Mouse (Mus musculus): ENCODE results near the gene Wnt10b.
"Not testable (repeated sequence)": the region's sequence is repeated elsewhere in the genome, so short reads cannot be mapped to it uniquely, and the experiment has no call there.

The Wnt10b gene

GRCm38 (mm10) chr15:98772511-98773211 is 5.3 kb downstream of the Wnt10b start:
- no peak for DNase-seq (ENCODE audit: low read depth, low spot score)

DNA sequence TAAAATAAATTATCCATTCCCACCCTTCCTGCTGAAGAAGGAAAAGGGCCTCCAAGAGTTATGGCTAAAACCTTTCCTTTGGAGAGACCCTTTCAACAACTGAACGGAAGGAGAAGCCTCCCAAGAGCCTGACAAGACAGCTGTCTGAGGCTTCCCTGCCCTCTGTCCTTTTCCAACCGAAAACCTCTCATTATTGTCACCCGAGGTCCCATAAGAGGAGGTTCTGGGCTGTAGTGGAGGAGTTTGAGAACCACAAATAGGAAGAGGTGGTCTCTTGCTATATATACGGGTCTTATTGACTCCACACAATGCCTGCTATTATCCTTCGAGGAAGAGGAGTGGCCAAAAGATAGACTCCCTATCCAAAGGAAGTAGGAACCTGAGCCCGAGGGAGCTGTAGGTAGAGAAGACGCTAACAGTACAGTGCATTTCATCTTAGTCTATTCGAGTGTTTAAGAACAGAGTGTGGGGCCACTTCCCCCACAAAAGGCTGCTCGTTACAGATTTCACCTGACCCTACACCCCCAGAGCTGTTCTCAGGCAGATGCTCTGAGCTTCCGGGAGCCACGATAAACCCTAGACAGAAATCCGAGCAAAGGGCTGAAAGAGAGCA is 6.0 kb downstream of the Wnt10b start:
- no peak for DNase-seq (ENCODE audit: low read depth, low spot score)

- DNase-seq (ENCODE audit: low read depth, low spot score): no peak
Observed at GRCm38 (mm10) chr15:98768259-98768658, 9.7 kb downstream of the Wnt10b start.

GRCm38 (mm10) chr15:98765929-98766328 is 12.0 kb downstream of the Wnt10b start:
- DNase-seq (ENCODE audit: low read depth, low spot score): no peak

DNA sequence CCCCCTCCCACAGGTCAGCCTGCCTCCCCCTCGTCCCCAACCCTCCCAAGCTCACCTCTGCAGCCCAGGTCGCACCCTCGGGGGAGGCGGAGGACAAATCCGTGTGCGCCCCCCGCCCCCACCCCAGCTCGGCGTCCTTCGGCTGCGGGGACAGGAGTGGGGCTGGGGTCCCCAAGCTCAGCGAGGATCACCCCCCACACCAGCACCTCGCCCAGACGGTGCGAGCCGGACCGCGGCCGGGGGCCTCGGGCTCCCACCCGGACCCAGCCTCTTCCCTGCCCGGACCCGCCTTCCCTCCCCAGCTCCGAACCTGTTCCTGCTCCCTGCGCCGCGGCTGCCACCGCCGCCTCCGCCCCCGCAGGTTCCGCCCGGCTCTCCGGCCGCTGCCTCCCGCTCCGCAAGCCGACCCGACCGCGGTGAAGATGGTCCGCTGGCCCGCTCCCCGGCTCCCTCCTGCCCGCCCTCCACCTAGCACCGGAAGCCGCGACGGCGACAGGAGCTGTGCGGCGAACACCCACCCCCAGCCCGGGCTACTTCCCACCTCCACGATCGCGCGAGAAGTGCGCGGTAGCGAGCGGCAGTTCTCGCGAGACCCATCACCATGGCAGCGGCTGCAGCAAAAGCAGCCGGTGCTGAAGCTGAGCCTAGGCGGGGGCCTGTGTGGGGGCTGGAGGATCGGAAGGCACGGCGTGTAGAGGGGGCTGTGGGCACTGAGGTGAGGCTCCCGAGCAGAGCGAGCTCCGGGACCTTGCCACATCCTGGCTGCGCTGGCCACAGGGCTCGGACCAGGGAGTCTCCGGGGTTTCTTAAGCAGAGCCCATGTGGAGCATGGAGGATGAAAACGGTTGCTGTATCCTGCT is 15.1 kb downstream of the Wnt10b start, which contains the start of gene Arf3:
Gene Arf3 (minus strand): TSS at position 545 of the 860 bp plus-strand sequence.
- DNase-seq (ENCODE audit: low read depth, low spot score): peak; percentile 80

DNA sequence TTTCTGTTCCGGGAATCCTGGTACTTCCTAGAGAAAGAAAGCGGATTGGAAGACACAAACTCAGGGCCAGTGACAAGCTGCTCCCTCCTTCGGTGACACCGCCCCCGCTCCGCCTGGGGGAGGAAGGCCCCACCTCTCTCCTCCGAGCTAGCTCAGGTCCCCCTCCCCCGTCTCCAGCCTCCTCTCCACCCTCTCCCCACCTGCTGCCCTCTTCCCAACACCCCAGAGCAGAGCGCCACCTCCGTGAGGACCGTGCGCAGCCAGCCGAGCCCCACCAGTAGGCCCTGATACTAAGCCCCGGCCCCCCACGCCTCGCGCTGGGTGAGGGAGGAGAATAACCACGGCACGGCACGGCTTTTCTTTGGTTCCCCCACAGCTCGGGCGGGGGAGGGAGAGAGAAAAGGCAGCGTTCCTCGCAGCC is 15.7 kb downstream of the Wnt10b start:
- peak; percentile 16 for DNase-seq (ENCODE audit: low read depth, low spot score)

DNA sequence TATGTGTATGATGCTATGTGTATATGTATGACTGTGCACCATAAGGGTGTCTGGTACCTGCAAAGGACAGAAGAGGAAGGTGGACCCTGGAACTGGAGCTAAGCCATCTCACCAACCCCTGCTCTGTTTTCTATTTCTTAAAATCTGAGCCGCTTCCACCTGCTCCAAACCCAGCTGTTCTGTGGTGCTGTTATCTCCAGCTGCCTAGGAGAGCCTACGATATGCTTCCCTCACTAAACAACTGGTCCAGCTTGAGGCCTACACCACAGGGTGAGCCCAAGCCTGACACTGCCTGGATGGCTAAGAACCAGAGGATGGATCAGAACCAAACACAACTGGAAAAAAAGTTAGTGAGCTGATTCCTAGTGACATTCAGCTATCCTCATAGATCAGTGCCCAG is 23.8 kb downstream of the Wnt10b start:
- DNase-seq (ENCODE audit: low read depth, low spot score): no peak

DNA sequence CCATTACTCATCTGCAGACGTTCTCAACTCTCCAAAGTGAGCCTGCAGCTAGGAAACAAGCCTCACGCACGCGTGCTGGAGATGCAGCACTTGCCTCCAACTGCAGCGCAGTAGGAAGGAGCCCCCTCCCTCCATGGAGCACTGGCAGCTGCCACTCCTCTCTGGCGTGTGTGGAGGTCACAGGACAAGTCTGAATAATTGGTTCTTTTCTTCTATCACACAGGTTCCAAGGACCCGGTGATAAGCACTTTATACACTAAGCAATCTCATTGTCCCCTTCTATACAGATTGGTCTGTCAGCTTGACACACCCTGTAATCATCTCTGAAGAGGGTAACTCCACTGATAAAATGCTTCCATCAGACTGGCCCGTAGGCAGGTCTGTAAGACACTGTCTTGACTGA is 24.9 kb downstream of the Wnt10b start:
- DNase-seq (ENCODE audit: low read depth, low spot score): no peak

DNA sequence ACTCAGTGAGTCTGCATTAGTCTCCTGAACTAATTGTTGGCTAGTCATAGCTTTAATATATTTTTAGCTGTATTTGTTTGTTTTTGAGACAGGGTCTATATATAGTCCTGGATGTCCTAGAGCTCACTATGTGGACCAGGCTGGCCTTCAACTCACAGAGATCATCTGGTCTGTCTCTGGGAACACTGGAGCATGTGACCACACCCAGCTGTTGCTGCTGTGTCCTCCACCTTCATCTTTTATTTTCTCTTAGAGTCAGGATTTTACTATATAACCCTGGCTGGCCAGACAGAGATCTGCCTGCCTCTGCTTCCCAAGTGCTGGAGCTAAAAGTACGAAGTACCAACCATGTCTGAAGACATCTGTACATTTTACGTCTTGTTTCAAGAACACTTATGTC is 28.9 kb downstream of the Wnt10b start:
- DNase-seq (ENCODE audit: low read depth, low spot score): no peak

DNA sequence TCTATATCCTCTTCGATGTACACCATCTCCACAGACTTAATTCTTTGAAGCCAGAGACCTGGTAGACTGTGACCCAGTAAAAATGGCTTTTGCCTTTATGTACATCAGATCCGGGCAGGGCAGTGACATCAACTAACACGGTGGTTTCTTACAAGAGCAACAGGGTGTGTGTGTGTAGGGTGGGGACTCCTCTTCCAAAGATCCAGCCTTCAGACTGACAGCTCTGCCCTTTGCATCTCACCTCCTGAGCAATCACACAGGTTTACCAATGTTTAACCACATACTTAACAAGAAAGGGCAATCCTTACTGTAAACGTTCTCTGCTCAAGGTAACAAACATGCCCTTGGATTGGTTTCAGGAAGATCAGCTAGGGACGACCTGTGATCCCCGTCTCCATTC is 30.7 kb downstream of the Wnt10b start:
- no peak for DNase-seq (ENCODE audit: low read depth, low spot score)

DNA sequence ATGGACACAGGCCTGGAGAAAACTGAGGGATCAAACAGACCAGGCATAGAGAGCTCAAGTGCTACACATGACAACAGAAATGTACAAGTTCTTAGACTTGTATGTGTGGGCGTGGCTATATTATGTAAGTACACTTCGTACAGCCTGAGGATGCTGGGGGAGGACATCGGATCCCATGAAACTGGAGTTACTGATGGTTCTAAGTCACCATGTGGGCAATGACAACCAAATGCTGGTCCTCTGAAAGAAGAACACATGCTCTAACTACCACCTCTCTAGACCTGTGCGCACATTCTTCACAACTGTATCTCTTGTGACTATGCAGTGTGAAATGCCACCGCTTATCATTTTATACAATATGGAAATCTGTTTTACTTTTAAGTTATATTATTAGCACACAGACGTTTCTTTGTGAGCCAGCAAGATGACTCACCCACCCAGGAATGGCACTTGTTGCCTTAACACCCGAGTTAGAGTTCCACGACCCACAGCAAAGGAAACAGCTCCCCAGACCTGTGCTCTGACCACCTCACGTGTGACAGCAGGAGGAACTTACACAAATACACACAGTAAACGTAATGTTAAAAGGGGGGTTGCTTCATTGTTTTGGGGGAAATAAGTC is 31.5 kb downstream of the Wnt10b start:
- DNase-seq (ENCODE audit: low read depth, low spot score): no peak

GRCm38 (mm10) chr15:98743863-98744262 is 34.1 kb downstream of the Wnt10b start:
- DNase-seq (ENCODE audit: low read depth, low spot score): not testable (repeated sequence)

DNA sequence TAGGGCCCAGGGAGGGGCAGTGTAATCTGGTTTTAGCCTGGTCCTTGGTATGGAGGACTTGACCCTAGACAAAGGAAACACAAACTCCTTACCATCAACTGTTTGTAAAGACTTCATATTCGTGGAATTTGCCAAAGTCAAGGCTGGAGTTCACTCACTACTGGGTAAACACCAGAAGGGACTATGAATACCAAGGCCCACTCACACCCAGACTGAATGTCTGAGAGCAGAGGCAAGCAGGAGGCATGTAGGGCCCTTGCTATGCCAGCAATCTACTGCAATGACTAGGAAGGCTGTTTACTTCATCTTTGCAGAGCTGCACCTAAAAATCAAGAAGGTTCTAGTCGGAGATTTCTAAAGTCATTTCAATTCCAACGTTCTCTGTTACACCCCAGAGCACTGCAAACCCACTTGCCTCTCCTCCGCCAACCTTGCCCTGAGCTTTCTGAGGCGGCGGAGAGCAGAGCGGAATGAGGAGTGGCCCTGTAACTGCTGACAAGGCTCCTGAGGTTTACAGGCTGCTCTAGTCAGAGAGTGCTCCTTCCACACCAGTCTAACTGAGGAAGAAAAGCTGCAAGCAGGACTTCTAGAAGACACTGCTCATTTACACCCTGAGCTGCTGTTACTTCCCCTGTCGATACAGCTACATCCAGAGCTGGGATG is 35.1 kb downstream of the Wnt10b start:
- no peak for DNase-seq (ENCODE audit: low read depth, low spot score)

DNA sequence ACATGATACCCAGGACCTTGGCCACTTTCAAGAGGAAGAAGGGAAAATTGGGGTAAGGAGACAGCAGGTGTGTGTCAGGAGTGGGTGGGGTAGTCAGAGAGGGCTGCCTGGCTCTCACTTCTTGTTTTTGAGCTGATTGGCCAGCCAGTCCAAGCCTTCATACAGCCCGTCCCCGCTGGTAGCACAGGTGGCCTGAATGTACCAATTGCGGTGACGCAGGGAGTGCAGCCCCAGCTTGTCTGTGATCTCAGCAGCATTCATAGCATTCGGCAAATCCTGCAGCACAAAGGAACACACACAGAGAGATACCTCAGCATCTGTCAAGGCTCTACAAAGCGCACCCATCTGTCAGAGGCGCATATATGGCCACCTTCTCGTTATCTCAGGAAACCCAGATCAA is 37.7 kb downstream of the Wnt10b start:
- no peak for DNase-seq (ENCODE audit: low read depth, low spot score)

GRCm38 (mm10) chr15:98738796-98739195 is 39.2 kb downstream of the Wnt10b start:
- no peak for DNase-seq (ENCODE audit: low read depth, low spot score)

DNA sequence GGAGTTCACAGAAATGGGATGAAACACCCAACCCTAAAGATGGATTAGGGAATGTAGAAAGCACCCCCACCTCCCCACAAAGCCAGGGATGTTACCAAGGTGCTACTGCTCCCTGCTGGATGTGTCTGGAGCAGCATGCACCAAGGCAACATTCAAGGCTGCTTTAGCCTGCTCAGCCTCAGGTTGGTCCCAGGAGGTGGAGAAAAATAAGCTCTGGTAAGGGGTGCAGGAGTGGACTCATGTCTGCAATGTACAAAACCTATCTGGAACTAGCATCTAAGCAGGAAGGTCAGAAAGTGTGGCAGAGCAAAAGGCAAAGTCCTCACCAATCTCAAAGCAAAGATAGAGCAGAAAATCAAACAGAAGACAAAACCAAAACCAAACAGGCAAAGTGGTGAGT is 40.1 kb downstream of the Wnt10b start:
- no peak for DNase-seq (ENCODE audit: low read depth, low spot score)

DNA sequence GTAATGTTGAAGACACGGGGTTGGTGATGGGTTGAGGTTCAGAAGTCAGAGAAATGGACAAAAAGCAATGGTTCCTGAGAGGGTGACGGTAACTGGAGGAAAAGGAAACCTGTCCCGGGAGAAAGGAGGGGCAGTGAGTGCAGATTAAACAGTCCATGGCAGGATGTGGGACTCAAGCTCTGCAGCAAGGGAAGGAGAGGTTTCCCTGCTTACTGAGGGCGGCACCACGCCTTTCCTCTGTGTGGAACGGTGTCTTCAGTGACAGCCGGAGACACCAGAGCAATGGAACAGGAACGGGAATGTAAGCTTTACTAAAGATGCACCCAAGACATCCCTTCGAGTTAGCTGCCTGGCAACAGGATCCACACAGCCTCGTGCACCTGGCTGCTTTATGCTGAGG is 41.4 kb downstream of the Wnt10b start:
- no peak for DNase-seq (ENCODE audit: low read depth, low spot score)

DNA sequence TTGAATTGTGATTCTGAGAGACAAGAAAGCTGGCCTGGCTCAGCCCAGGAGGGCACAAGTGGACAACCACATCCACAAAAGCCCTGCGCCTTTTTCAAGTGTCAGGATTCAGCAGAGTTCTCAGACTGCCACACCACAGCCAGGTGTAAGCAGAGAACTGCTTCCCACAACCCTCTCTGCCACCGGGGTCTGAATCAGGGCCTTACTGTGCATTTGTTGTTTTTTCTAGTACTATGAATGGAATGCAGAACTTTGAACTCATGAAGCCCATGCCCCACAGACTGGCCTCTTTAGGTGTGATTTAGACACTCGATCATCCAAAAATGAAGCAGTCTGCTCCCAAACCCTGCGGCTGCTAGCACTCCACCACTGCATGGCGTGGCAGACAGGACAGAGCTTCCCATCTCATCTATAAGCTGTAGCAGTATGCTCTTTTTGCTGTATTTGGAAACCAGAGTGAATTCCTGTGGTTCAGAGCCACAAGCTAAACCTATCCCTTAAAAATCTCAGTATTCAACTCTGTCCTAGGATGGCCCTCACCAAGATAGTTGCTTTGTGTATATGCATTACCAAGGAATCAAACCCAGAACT is 43.9 kb downstream of the Wnt10b start:
- no peak for DNase-seq (ENCODE audit: low read depth, low spot score)

DNA sequence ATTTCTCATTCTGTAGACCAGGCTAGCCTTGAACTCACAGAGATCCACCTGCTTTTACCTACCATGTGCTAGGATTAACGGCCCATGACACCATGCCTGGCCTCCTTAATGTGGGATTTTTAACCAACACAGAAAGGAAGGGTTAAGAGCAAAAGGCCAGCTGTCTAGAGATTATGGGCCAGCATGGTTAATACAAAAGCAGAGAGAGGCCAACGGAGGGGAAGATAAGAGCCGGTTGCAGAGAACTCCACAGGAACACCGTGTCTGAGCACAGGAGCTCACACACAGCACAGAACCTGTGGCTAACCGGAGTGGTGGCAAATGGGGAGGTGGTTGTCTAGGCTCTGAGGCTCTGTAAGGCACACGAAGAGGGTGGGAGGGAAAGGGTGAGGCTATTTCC is 44.6 kb downstream of the Wnt10b start:
- no peak for DNase-seq (ENCODE audit: low read depth, low spot score)

- no peak for DNase-seq (ENCODE audit: low read depth, low spot score)
Observed at GRCm38 (mm10) chr15:98732006-98732531, 45.9 kb downstream of the Wnt10b start.

GRCm38 (mm10) chr15:98730790-98731189 is 47.2 kb downstream of the Wnt10b start:
- no peak for DNase-seq (ENCODE audit: low read depth, low spot score)
